Mouse (Mus musculus) heart, embryonic 16.5 days (tissue): ENCODE data around the gene Gdap2. TPM values are rescaled to one million over a fixed set of nuclear protein-coding genes. Genes with fewer than 3 reads are reported as not detected.
A peak's percentile ranks its signal among the peaks of the same experiment; 100 is the strongest.

ENCODE experiments used
- ATAC-seq: fragments of 200-750 bp; cut with Nextera tagmentation; replicated peaks from 2 replicates; pipeline ENCODE4 v1.8.0; 2017; ENCODE audit warnings: moderate number of reproducible peaks; ENCODE audit not compliant: insufficient read depth, low FRiP score; ENCODE audit errors: extremely low read depth
- H3K27ac ChIP-seq: fragments of 300-500 bp; sonication (generic); 2 replicates; pipeline ENCODE4 v1.5.1; 2014; ENCODE audit warnings: mild to moderate bottlenecking, low read length, control low read depth, moderate library complexity
- H3K27me3 ChIP-seq: fragments of 300-500 bp; sonication (generic); 2 replicates; pipeline ENCODE4 v1.6.1; 2014; ENCODE audit warnings: low read length, mixed read lengths; ENCODE audit not compliant: control insufficient read depth, insufficient read depth
- H3K36me3 ChIP-seq: fragments of 300-500 bp; sonication (generic); 2 replicates; pipeline ENCODE4 v1.6.1; 2014; ENCODE audit not compliant: control insufficient read depth, insufficient read depth
- H3K4me1 ChIP-seq: fragments of 300-500 bp; sonication (generic); 2 replicates; pipeline ENCODE4 v1.6.1; 2014; ENCODE audit warnings: low read length, mixed read lengths; ENCODE audit not compliant: control insufficient read depth, insufficient read depth
- H3K4me2 ChIP-seq: fragments of 300-500 bp; sonication (generic); 2 replicates; pipeline ENCODE4 v1.6.1; 2014; ENCODE audit warnings: low read depth, mild to moderate bottlenecking, control low read depth, low read length
- H3K4me3 ChIP-seq: fragments of 300-500 bp; sonication (generic); 2 replicates; pipeline ENCODE4 v1.5.1; 2014; ENCODE audit warnings: mild to moderate bottlenecking, control low read depth, low read length
- H3K9ac ChIP-seq: fragments of 300-500 bp; sonication (generic); 2 replicates; pipeline ENCODE4 v1.6.1; 2014; ENCODE audit warnings: low read length, control low read depth
- H3K9me3 ChIP-seq: fragments of 300-500 bp; sonication (generic); replicated peaks from 2 replicates; pipeline ENCODE4 v1.6.1; 2016; ENCODE audit warnings: low read length; ENCODE audit not compliant: control insufficient read depth
- WGBS: fragments of 180-500 bp; shearing (Covaris S2); extraction: QIAGEN DNeasy Blood & Tissue Kit; methylation state at CpG from one replicate; pipeline ENCODE4 v1.1.7; 2014; 5-methylcytosine and 5-hydroxymethylcytosine counted together
- polyA plus RNA-seq: library from polyadenylated mRNA; unstranded; fragments of >200 nt; fragmentation: Nextera tagmentation; extraction: Ambion mirVana; gene quantifications from 2 replicates; pipeline ENCODE4 v1.2.1, GENCODE M21; 2015

Gdap2 gene
- 18.6 and 21.6 TPM in 2 replicates for polyA plus RNA-seq

DNA sequence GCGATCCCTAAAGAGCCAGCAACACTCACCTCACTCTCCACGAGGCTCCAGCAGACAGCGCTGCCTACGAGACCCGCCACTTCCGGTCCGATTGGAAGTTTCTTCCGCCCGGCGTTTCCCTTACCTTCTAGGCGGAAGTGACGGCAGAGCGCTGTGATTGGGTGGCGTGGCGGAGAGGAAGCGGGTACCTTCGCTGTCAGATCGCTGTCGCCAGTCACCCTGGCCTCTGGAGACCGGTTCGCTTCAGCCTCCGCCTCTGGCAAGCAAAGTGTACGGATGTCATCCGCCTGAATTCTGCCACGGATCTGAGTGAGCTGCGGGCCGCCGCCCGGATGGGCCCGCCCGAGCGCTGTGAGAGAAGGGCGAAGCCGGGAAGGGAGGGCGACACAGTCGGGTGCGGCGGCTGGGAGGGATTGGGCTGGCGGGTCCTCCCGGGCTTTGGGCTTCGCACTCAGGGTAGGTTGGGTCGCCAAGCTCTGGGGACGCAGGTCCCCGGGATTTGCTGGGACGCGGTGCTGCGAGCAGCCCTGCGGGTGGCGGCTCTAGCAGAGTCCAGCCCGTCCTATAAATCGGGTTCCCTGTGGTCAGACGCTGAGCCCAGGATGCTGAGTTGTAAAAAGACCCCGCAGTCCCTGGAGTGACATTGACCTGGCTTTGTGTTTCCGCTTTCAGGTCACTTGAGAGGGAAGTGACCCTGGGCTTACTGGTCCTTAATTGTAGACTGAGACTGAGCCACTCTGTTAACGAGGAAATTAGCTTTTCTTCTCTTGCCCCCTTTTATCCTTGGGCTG is at the start of gene Gdap2, which contains the start of gene Wdr3:
Gdap2 (plus strand) TSS at position 67 of the 791 bp plus-strand sequence.
Wdr3 (minus strand) TSS at position 93 of the 791 bp plus-strand sequence.
- Histone ChIP-seq H3K27ac (peak within 1 kb of the TSS; percentile 94), H3K4me3 (peak within 1 kb of the TSS; percentile 97), H3K9ac (peak within 1 kb of the TSS; percentile 97), H3K4me1 (peaks cover 5% of the 10 kb centered on the region; the same call in 1 of the 2 replicates), H3K27me3 (no peaks in the 10 kb centered on the region), H3K9me3 (no peaks in the 10 kb centered on the region), H3K36me3 (peaks cover 17% of the 10 kb centered on the region), H3K4me2 (peak within 1 kb of the TSS; percentile 80)
- ATAC-seq: peak; percentile 97
- WGBS: under 1% methylated on average over 55 of the region's 55 CpGs

DNA sequence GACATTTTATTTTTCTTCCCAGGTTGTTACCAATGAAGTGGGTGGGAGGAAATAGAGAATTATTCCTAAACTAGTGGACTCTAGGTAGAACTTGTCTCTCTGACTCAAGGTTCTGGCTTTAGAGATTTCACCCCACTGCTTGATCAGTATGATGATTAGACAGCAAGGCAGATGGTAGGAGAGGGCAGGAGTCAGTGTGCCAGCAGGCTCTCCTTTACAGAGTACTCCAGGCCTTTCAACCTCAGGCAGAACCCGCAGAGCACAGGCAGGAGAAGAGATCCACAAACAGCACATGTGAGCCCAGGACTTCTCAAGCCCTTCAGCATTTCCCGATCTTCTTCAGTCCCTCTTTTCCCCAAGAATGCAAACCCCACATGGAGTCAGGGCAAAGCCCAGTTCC is 43.5 kb upstream of the Gdap2 start:
- Histone ChIP-seq H3K27me3 (no peaks in the 10 kb centered on the region), H3K9ac (no peak overlapping the region), H3K36me3 (no peaks in the 10 kb centered on the region), H3K4me1 (no peaks in the 10 kb centered on the region), H3K4me3 (no peak overlapping the region), H3K4me2 (no peak overlapping the region), H3K27ac (no peak overlapping the region), H3K9me3 (no peaks in the 10 kb centered on the region)
- no peak for ATAC-seq
- 73% methylated on average over 2 of the region's 2 CpGs for WGBS

DNA sequence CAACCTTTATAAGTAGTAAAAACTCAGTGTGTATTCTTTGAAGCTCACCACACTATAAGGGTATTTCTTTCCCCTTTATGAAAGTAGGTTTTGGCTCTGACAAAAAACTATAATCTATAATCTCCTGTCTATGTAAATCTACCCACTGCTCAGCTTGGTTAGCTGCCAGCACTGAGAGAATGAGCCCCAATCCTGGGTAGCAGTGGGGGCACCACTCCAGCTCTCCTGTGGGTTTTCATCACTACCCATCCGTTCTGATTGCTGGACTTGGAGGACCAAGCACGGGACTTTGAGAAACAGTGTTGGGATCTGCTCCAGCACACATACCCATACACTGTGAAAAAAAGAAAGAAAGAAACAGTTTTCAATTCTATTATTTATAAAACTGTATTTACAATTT is 40.2 kb upstream of the Gdap2 start:
- 80% methylated on average over 2 of the region's 2 CpGs for WGBS
- no peak overlapping the region for H3K27ac ChIP-seq
- no peak for ATAC-seq
- H3K4me3 ChIP-seq: no peak overlapping the region
- no peak overlapping the region for H3K9ac ChIP-seq
- H3K27me3 ChIP-seq: no peaks in the 10 kb centered on the region
- no peak overlapping the region for H3K4me2 ChIP-seq
- H3K9me3 ChIP-seq: no peaks in the 10 kb centered on the region
- no peaks in the 10 kb centered on the region for H3K36me3 ChIP-seq
- no peaks in the 10 kb centered on the region for H3K4me1 ChIP-seq

DNA sequence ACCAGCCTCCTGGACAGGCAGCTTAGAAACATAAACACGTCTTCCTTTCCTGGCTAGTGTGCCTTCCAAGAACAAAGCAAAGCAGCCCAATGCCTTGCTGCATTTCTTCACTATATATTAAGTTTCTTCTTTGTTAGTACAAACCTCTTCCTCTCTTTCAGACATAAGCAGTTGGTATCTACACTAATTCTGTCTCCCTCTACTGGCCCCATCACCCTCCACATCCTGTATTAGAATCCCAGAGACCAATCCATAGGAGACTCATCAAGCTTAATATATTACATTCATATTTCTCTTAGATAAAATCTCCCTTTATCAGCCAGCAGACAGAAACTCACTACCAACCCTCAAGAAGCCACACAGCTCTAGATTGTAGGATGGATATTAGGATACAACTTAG is 39.7 kb upstream of the Gdap2 start:
- Histone ChIP-seq H3K27ac (no peak overlapping the region), H3K4me1 (no peaks in the 10 kb centered on the region), H3K9ac (no peak overlapping the region), H3K9me3 (no peaks in the 10 kb centered on the region), H3K27me3 (no peaks in the 10 kb centered on the region), H3K4me3 (no peak overlapping the region), H3K36me3 (no peaks in the 10 kb centered on the region), H3K4me2 (no peak overlapping the region)
- WGBS: 64% methylated on average over 1 of the region's 1 CpGs
- ATAC-seq: no peak

DNA sequence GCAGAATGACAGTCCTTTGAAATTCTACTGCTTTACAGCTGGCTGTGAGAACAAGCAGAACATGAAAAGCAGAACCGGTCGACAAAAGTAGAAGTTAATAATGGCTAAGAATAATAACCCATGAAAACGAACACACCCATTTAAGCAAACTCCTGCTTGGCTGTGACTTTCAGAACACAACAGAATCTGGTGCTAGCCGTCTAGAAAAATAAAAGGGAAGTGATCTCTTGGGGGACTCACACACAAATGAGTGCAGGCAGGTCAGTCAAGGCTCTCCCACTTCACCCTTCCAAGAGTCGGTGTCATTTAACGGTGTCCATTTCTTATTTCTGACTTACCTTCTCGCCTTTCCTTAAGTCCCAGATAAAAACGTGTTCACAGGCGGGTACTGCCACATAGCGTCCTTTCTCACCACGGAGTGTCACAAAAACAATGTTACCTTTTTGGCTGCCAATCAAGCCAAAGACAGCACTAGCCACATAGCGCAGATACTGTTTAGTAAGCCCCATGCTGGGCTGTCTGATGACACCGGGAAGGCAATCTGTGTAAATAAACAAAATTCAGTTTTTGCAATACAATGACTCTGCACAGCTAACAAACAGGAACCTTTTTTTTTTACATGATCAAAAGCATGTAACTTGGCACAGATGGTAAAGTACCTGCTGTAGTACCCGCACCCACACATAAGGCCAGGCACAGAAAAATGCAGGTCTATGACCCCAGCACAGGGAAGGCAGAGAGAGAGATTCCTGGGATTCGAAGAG is 1.3 kb upstream of the Gdap2 start:
- no peaks in the 10 kb centered on the region for H3K9me3 ChIP-seq
- H3K4me1 ChIP-seq: peaks cover 5% of the 10 kb centered on the region; the same call in 1 of the 2 replicates
- peak overlapping the region; percentile 80 for H3K4me2 ChIP-seq
- no peak for ATAC-seq
- peak overlapping the region; percentile 97 for H3K4me3 ChIP-seq
- no peaks in the 10 kb centered on the region for H3K27me3 ChIP-seq
- WGBS: 81% methylated on average over 15 of the region's 15 CpGs
- no peak overlapping the region for H3K9ac ChIP-seq
- H3K27ac ChIP-seq: no peak overlapping the region
- H3K36me3 ChIP-seq: peaks cover 28% of the 10 kb centered on the region

DNA sequence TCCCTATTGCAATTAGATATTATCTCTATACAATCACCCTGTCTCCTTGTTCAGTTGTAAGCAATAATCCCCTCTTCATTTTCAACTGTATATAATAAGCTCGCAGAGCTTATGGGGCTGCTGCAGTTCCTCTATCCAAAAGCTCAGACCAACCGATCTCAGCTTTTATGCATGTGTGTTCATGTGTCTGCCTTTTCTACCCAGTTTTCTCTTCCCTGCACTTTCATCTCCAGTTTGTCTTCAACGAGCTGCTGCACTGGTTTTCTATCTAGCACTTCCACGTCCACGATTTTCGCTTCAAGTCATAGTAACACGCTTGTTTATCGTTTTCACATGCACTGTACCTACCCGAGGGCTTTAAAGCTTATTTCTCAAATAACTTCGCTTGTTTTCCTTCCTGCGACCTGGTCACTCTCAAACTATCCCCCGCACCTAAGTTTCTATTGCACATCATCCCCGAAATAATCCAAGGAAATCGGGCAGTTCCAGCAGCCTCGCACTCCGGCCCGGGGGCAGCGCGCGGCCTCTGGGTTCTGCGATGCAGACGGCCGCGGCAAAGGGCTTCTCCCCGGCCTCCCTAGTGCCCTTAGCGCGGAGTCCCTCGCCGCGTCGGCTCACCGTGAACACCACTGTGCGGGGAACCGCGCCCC is 391 bp upstream of the Gdap2 start:
- WGBS: 1% methylated on average over 35 of the region's 35 CpGs
- peak overlapping the region; percentile 94; the same call in 1 of the 2 replicates for H3K27ac ChIP-seq
- no peak for ATAC-seq

DNA sequence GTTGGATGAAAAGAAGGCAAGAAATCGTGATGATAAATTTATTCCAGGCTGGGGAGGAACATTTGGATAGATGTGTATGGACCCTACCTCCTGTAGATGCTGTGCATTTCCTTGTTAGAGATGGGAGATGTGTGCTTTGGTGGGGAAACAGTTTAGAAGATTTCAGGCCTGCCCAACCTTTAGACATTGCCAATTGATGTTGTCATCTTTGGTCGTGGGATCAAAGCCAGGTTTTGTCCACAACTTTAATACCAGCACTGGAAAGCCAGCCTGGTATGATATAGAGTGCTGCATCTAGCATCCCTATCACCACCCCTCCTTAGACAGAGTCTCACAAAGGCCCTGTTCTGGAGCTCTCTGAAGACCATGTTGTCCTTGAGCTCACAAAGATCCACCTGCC is 1.4 kb downstream of the Gdap2 start:
- 65% methylated on average over 2 of the region's 2 CpGs for WGBS
- Histone ChIP-seq H3K27me3 (no peaks in the 10 kb centered on the region), H3K4me3 (no peak overlapping the region), H3K27ac (no peak overlapping the region), H3K9ac (no peak overlapping the region), H3K9me3 (no peaks in the 10 kb centered on the region), H3K4me2 (no peak overlapping the region), H3K36me3 (peaks cover 16% of the 10 kb centered on the region), H3K4me1 (peaks cover 5% of the 10 kb centered on the region; the same call in 1 of the 2 replicates)
- ATAC-seq: no peak

More for the DNA sequence above, 391 bp upstream of the Gdap2 start:
- H3K4me3 ChIP-seq: peak overlapping the region; percentile 97
- no peaks in the 10 kb centered on the region for H3K27me3 ChIP-seq
- H3K36me3 ChIP-seq: peaks cover 21% of the 10 kb centered on the region
- peak overlapping the region; percentile 97 for H3K9ac ChIP-seq
- no peaks in the 10 kb centered on the region for H3K9me3 ChIP-seq
- peak overlapping the region; percentile 80 for H3K4me2 ChIP-seq
- peaks cover 5% of the 10 kb centered on the region; the same call in 1 of the 2 replicates for H3K4me1 ChIP-seq

GRCm38 (mm10) chr3:100164991-100165390 is 2.8 kb downstream of the Gdap2 start:
- H3K36me3 ChIP-seq: peaks cover 6% of the 10 kb centered on the region
- no peak overlapping the region for H3K9ac ChIP-seq
- H3K4me1 ChIP-seq: peaks cover 5% of the 10 kb centered on the region; the same call in 1 of the 2 replicates
- H3K27me3 ChIP-seq: no peaks in the 10 kb centered on the region
- no peaks in the 10 kb centered on the region for H3K9me3 ChIP-seq
- ATAC-seq: no peak
- no peak overlapping the region for H3K27ac ChIP-seq
- H3K4me2 ChIP-seq: no peak overlapping the region
- no peak overlapping the region for H3K4me3 ChIP-seq
